Mouse (Mus musculus): ENCODE measurements around the gene Barx2.
"Not testable (repeated sequence)": the region's sequence is repeated elsewhere in the genome, so short reads cannot be mapped to it uniquely, and the experiment has no call there.

Barx2 gene

DNA sequence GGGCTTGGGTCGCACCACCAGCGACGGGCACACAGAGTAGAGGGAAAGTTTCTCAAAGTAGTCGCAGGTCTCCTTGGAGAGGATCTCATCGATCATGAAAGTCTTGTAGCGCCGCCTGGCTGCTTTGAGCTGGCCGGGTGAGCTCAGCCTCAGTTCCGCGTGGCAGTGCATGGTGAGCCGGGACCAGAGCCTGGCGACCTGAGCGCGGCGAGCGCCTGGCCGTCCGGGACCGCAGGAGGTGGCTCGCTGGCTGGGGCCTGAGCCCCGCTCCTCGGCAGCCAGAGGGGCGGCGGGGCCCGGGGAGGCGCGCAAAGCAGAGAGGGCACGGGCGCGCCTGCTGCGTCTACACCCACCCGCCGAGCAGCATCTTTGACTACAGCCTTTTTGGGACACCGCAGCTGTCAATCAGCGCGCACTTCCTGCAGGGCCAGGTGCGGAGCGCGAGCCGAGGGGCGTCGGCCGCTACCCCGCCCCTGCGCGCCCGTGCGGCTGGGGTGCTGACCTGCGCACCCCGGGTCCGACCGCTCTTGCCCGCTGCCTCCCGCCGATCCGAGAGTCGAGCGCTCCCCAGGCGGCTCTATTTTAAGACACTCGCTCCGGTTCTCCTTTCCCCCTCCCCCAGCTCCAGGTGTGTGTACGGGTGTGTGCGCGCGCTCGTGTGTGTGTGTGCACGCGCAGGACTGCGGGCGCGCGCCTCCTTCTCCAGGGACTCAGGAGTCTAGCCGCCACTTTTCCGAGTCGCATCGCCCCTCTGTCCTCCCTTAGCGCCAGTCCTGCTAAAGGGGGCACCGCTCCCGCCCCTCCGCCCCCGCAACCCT is at the start of gene Barx2:
Gene Barx2 (minus strand): TSS at position 542 of the 818 bp plus-strand sequence.
- DNase-seq (ENCODE audit: low spot score), result peak; percentile 43

DNA sequence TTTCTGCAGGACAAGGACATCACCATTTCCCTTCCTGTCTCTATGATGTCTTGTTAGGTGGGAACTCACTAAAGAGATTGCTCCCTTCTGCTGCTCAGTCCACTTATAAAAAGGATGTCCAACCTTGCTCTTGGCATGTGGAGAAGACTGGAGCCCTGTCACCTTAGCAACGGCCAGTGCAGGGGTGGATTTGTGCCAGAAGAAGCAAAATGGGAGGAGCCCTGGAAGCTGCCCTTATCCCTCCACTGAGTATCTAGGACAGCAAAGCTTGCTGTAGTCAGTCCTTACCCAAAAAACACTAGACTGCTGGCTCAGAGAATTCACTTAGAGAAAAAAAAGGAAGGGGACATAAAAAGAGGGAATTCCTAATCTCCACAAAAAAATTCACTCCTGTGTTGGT is 49.0 kb upstream of the Barx2 start:
- peak; percentile 27 for DNase-seq (ENCODE audit: low spot score)

DNA sequence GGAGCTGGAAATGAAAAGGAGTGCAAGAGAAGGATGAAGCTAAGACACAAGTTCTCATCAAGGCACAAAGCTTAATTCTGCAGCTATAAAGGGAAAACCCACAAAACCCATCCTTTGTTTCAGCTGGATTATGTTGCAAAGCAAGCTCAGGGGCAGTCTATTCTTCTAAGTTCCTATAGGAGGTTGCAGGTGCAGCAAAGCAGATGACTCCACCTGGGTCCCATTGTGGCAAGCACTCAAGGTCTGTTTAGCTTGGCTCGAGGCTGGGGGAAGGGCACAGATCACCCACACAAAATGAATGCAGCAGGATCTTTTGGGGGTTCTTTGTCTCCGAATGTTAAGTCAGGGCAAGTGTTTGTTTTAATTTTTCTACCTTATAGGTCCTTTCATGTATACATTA is 47.2 kb upstream of the Barx2 start:
- no peak for DNase-seq (ENCODE audit: low spot score)

DNA sequence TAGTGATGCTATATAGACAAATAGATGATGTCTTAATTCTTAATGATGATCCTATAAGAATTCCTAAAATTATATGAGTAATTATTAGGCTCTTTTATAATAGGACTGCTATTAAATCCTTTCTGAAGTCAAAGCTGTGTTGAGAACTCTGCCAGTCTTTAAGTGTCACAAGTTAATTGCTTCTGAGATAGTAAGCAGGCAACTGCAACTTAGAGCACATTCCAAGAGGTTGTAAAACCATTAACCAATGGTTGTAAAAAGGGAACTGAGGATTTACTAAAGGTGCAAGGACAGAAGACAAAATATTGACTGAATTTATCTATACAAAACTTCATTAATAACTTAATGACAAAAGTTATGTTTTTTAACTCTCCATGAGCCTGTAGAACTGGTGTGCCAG is 44.9 kb upstream of the Barx2 start:
- DNase-seq (ENCODE audit: low spot score), result no peak

DNA sequence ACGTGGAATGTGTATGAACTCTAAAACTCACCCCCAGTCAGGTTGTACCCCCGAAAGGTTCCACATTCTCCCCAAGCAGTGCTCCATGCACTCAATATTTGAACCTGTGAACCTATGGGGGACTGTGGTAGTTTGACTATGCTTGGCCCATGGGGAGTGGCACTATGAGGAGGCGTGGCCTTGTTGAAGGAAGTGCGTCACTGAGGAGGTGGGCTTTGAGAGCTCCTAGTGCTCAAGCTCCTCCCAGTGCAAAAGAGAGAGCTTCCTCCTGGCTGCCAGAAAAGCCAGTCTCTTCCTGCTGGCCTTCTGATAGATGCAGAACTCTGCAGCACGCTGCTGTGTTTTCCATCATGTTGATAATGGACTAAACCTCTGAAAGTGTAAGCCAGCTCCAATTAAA is 37.2 kb upstream of the Barx2 start:
- DNase-seq (ENCODE audit: low spot score), result no peak

DNA sequence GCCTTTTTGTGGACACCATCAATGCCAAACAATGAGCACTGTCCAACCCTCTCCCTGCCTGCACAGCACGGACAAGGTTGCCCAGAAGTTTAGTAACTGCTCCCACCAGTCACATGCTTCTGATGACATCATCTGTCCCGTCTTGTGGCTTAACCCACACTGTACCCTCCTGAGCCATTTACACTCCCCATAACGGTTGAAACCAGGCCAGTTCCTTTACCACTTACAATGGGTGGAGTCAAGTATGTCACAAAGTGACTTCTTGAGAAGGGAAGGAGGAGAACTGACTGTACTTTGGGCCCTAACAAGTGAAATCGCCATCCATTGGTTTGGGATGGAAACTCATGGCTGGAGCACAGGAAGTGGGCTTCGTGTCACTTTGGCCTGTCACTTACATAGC is 35.8 kb upstream of the Barx2 start:
- no peak for DNase-seq (ENCODE audit: low spot score)

DNA sequence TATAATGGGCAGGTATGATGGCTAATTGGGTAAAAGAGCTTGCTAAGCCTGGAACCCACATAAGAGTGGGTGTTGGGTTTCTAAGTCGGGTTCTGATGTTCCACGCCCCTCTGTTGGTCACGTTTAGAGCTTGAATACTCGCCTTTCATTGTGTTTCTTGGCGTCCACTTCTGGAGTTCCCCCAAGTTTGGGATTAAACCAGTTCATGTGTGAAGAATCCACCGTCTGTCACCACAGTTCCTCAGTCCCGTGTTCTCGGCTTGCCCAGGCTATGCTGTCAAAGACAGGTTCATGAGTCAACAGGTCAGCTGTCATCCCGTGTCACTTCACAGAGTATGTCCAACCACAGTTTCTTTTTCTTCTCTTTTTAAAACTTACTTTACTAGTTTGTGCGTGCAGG is 33.8 kb upstream of the Barx2 start:
- DNase-seq (ENCODE audit: low spot score), result no peak

DNA sequence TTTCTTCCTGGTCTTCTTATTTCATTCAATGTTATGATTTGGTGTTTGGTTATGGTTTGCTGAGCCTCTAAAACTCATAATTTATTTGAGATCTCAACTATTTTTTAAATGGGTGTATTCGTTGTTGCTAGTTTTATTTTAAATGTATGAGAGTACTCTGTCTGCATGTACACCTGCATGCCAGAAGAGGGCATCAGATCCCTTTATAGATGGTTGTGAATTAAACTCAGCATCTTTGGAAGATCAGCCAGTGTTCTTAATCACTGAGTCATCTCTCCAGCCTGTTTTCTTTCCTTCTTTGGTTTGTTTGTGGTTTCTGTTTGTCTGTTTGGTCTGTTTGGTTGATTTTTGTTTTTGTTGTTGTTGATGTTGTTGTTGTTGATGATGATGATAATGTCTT is 29.1 kb upstream of the Barx2 start:
- no peak for DNase-seq (ENCODE audit: low spot score)

DNA sequence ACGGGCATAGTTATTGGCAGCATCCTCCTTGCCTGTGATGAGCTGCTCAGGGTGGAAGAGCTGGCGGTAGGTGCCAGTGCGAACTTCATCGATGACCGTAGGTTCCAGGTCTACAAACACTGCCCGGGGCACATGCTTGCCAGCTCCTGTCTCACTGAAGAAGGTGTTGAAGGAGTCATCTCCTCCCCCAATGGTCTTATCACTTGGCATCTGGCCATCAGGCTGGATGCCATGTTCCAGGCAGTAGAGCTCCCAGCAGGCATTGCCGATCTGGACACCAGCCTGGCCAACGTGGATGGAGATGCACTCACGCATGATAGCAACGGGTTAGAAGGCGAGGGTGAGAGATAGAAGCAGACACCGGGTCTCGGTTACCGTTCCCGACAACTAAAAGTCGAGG is 23.2 kb upstream of the Barx2 start:
- DNase-seq (ENCODE audit: low spot score), result not testable (repeated sequence)

DNA sequence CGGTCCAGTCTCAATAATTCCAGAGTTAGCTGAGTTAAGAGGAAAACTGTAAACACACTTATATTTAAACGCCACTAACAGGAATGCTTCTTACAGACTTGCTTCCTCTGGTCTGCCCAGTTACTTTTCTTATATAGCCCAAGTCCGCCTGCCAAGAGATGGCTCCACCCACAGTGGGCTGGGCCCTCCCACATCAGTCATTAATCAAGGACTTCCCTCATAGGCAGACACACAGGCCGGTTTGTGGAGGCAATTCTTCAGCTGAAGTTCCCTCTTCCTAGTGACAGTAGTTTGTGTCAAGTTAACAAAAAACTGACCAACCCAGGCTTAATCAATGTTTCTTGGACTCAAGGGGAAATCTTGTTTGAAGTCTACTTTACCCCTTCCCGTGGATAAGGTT is 18.4 kb upstream of the Barx2 start:
- no peak for DNase-seq (ENCODE audit: low spot score)

DNA sequence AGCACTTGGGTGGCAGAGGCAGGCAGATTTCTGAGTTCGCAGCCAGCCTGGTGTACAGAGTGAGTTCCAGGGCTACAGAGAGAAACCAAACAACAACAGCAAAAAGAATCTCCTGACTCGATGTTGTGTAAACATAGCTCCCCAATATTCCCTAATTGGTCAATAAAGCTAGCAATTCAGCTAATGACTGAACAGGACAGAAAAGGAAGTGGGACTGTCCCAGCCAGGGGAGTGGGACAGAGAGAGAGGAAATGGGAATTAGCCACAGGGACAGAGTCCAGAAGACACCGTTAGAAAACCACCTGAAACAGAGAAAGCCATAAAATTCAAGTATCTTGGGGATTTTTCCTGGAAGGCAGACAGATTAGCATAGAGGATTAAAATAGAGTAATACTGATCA is 18.0 kb upstream of the Barx2 start:
- no peak for DNase-seq (ENCODE audit: low spot score)

DNA sequence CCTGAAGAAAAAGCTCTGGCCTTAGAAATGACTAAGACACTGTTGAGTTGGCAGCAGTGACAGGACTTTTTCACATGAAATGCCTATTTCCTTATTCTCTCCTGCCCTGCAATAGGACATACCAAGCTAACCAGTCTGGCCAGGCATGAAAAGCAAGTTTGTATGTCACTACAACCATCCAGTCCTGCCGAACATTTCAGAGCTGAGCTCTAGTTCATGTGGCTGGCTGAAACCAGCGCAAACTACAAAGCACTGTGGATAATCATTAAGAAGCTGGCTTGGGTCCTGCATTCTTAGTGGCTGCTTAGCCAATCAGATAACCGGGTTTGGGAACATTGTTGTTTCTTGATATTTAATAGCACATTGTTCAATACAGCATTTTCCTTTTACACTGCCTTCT is 13.5 kb upstream of the Barx2 start:
- no peak for DNase-seq (ENCODE audit: low spot score)

DNA sequence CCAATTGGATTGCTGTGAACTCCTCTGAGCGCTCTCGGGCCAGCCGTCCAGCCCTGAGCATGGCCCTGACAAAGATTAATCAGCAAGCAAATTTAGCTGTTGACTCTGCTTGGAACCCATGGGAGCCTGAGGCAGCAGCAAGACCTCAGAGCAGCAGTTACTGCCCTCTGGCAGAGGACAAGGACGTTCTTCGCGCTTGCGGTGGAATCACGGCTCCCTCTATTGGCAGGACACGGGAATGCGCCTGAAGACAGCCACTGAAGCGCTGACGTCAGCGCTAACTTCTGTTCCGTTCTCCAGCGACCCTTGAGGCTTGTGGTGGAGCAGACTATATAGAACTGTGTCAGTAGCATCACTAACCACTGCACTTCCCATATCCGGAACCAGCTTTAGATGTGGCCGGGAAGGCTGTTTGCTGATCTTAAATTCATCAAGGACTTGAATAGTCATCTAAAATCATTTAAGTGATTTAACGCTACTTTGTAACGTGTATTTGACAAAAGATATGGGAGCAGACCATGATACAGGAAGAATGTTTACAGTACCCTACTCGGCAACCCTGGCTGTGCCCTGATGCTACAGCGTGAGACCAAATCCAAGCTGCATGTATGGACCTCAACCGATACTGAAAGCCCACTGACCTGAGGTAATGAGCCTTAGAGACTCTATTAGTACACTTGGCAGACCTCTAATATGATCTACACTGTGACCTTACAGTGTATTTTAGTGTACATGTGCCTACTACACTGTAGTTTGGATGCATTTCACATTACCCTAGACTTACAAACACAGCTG is 12.8 kb upstream of the Barx2 start:
- peak; percentile 67 for DNase-seq (ENCODE audit: low spot score)

DNA sequence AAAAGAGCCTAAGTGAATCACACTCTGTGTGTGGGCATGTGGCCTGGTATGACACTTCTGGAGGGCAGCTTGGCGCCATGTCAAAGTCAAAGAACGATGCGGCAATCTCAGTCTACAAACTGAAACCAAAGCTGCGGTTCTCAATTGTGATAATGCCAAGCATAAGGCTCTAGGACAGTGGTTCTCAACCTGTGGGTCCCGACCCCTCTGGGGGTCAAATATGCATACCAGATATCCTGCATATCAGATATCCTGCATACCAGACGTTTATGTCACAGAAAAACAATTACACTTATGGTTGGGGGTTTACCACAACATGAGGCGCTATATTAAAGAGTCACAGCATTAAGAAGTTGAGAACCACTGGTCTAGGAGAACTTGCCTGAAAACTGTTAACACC is 10.3 kb upstream of the Barx2 start:
- no peak for DNase-seq (ENCODE audit: low spot score)

DNA sequence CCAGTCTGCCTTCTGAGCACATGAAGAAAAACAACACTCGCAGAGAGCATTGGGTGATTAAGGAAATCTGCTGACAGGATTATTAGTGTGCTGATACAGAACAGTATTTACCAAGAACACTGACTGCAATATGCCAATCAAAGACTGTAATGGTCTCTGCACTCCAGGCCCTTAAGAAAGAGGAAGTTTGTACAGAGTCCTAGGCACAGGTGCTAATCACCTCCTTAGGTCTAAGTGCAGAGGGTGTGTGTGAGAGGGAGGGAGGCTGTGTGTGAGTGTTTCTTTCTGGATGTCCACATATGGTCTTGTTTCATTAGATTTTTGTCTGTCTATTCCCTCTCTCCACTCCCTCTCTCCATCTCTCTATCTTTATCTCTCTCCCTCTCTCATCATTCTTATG is 6.5 kb upstream of the Barx2 start:
- DNase-seq (ENCODE audit: low spot score), result no peak

DNA sequence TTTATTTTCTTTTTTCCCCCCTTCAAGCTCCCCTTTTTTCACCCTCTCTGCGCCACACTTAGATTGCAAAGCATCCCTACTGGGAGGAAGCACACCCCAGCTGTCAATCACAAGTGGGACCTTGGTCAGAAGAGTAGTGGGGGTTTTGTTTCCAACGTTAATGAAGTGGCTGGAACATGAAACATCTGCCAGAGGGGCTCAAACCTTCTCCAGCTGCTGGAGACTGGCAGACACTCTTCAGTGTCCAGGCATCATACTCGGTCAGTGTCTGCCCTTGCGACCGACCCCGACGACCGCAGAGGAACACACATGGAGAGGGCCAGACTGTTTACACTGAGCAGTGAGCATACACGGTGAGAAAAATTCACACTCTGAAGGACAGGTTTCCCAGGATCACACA is 3.2 kb upstream of the Barx2 start:
- no peak for DNase-seq (ENCODE audit: low spot score)

DNA sequence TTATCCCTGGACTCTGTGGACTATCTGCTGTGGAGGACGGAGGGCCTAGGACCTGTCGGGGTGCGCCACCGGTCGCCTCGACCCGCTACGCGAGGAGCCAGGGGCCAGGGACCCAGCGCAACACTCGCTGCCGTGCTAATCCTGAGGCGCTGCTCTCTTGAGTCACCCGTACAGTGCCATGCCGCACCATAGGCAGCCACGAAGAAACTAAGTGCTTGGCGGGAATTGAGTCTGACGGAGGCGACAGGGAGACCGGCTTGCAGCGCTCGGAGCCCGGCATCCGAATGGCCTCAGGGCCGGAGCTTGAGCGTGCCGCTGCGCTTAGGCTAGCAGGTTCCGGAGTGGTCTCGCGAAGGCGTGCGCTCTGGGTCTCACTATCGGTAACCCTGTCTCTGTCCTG is 1.6 kb upstream of the Barx2 start:
- no peak for DNase-seq (ENCODE audit: low spot score)

DNA sequence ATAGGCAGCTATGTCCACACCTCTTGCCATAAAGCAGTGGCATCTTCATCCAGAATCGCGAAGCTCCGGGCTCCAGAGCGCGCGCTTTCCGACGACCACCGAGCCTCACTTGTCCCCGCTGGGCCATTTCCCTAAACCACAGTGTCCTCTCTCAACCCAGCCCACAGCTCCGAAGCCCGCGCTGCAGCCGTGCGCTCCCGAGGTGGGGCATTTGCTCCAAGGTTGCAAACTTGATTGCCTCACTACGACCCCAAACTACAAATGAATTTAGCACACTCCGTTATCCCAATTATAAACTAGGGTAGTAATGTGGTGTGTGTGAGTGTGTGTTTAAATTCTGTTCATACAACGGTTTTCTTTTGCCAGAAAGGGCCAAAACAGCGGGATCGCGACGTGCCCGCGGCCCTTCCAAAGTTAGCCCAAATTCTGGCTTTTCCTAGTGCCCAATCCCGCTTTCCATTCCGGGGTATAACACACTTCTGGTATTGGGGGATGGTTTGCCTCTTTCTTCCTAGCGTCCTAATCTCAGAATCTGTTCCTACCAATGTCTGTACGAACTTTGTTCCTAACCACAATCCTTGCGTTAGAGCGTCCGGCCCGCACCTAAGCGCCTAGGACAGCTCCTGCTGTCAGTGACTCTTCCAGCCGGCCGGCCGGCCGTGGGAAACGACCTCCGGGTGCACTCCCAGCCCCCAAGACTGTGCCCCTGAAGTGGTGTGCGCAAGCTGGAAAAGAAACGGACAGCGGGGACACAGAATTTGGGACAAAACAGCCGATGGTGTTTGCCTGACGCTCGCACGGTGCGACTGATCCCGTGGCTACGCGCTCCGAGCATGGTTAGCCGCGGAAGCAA is 703 bp upstream of the Barx2 start:
- DNase-seq (ENCODE audit: low spot score), result no peak

DNA sequence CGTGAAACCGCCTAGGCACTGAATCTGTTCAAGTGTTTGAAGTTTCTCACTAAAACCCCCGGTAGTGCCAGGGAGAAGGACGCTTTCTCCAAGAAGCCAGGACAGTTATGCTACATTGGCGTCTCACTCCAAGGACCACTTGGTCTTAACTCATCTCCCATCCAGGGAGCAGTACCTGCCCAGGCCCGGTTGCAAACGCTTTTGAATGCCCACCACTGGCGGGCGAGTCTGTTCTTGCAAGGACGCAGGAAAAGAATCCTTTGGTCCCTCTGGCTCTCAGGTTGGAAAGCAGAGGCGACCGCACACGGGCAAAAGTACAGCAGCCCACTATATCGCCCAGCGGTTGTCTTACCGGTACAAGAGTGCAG is 725 bp downstream of the Barx2 start:
- no peak for DNase-seq (ENCODE audit: low spot score)

DNA sequence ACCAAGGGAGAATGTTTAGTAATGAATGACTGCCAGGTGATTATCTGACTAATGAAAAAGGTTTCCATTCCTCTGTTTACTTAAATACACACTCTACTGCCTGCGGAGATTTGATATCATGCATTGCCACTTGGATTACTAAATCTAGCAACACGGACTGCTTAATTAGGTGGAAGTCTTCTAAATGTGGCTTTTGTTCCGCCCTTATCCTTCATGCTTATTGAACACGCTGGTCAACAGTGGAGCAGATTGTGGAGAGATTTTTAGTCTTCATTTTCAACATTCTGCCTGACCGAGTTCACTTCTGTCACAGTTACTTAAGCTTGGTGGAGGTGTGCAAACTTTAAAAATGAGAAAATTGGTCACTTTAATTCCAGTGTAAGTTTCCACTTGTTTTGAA is 3.0 kb downstream of the Barx2 start:
- no peak for DNase-seq (ENCODE audit: low spot score)

DNA sequence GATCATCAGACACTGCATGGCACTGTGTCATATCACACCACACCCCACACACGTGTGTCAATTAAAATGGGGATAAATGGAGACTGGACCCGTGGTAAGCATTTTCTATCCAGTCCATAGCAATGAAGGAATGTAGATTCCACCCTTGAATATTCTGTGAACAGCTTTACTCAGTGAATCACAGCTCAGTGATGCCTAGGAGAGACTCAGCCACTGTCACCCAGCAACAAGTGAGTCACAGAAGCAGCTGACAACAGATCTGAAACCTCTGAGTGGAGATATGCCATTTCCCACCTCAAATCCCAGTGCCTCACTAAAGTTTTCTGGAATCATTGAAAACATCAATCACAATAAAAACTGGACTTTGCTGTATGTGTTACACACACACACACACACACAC is 11.5 kb downstream of the Barx2 start:
- no peak for DNase-seq (ENCODE audit: low spot score)

DNA sequence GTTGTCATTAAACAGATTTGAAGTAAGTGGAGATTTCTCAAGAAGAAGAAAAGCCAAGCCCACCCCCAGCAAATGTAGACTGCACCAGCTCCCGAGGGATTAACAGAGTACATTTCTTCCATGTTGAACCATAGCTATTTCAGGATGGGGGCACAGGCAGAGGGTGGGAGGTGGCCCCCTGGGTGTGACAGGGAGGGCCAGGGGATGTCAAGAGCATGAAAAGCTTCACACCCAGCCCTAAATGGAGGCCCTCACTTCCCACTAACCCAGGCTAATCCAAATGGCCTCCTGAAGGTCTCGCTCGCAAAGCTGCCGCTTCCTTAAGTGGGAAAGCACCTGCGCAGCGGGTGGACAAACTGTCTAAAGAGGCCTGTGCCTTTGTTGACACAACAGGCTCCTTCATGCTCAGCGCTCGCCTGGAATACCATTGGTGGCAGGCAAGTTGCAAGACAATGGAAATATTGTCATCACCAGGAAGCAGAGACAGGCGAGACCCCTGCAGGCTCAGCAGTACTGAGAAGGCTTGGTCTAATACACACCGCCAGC is 18.4 kb downstream of the Barx2 start:
- no peak for DNase-seq (ENCODE audit: low spot score)
